Mouse (Mus musculus) CD8-positive naive resting alpha-beta T cell, adult 57 days (primary cell): ENCODE measurements around the gene Fry. TPM values are rescaled to one million over a fixed set of nuclear protein-coding genes. Genes with fewer than 3 reads are reported as not detected.

Experiments used
- total RNA-seq: library from RNA; stranded (reverse); gene quantifications from one replicate; pipeline ENCODE4 v1.2.4, GENCODE M21; 2023

Gene Fry
- total RNA-seq: 61.6 TPM

DNA sequence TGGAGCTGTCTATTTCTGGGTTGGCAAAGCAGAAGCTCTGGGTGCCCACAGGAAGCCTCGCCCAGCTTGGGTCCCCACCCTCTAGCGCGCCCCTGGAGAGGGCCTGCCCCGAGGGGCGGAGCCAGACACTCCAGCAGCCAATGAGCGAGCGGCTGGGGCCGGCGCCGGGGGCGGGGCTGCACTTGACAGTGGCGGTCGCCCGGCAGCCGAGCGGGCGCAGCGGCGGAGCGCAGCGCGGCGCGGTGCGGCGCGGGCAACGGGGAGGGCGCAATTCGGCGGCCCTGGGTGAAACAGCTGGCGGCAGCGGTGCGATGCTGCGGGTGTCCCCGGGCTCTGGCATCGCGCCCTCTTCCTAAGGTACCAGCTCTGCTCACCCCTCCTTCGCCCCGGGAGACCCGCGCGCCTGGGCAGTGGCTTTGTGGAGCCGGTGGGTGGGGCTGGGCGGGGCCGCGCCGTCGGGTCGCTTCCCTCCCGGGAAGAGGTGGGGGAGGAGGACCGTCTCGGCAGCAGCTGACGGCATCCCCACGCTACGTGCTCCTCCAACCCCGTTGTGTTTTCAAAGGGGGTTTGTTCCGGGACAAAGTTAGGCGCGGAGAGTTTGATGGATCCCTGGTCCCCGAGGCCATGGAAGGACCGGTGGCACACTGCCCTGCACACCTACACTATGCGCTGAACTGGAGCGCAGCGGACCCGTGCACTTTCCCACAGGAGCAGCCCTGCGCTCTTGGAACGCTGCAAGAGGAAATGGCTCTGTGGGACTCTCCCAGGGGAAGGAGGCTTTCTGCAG, at the start of gene Fry:
Fry (plus strand) TSS at position 191 of the 787 bp plus-strand sequence.

DNA sequence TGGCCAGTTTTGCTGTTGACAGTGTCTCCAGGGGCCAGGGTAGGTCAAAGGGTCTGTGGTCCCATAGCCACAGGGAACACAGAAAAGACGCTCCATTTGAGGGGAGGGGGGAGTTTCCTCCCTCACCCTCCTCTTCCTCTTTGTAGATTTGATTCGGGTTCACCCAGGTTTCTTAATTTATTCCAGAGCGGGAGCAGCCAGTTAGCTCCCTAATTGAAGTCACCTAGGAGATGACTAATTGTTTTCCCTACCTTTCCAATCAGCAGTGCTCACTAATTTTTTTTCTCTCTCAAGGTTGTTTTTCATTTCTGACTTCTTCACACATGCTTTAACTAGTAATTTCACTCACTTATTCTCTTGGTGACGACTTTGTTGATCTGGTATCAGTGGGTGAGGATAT, 399.6 kb downstream of the Fry start, which contains the start of gene Zar1l:
Zar1l (minus strand) TSS at position 101 of the 400 bp plus-strand sequence.

DNA sequence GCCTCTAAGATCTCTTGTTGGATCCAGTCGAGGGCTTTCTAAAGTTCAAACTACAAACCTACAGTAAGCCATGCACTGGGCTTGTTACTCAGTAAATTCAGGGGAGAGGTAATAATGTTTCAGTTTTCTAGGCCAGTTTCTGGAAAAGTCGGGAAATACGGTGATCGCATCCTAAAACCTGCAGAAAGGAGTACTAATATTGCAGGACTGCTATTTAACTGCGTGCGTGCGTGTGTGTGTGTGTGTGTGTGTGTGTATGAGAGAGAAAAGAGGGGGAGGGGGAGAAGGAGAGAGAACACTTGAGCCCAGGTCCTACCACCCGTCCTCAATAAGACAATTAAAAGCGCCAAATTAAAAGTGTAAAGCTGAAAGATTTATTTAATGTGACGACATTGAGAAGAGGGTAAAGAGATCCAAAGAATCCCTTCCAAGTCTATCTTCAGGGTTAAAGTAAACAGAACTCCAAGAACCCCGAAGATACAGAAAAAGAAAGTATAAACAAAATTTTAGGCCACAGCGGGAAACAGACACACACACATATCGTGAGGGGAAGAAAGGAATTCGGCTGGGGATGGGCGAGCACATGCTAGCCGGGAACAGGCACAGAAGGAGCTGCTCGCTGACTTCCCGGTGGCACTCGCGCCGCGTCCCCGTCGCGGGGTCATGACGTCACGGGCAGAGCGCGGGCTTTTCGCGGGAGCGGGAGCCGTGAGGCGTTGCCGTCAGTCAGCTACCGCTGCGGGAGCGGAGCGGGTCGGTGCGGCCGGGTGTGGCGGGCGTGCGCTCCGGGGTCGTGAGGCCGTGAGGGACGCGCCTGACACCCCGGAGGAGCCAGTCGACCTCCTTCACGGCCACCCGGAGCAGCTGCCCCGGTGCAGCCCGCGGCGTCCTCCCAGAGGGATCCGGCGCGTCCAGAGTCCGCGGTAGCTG, 403.8 kb downstream of the Fry start, which contains the start of gene Brca2:
Brca2 (plus strand) TSS at position 694 of the 930 bp plus-strand sequence.

Other genes with a start within 250 kb of the Fry start
- not detected for gene Rxfp2, start 100.0 kb upstream of the Fry start, total RNA-seq